Mouse (Mus musculus): ENCODE measurements at regions not wholly inside any gene's neighbourhood (a gene's known extent, or its start where the extent isn't known, plus 50 kb on each side); places are given as distances from the start of the nearest gene placed in this dataset.
"Not testable (repeated sequence)": the region's sequence is repeated elsewhere in the genome, so short reads cannot be mapped to it uniquely, and the experiment has no call there.

DNA sequence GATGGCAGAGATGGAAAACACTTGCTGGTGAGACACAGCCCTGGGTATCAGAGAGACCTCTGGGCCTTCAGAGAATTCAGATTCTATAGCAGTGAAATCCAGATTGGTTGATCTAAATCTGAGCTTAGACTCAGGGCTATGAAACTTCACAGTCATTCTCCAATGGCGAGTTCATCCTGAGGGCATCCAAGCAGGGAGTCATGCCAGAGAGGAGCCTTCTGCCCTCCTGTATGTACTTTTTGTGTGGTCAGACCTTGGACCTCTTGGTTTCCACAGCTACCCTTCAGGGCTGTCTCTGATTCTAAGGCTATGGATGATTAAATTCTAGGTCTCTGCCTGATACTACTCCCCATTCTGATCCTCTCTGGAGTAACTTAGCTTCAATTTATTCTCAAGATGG, 122.0 kb upstream of the Mettl15 start:
- in situ Hi-C loops (cut with MboI, MseI), result loop anchor here (10.0 kb wide), 1 partner anchor 1588 kb away; no protein-coding TSS in a partner anchor

DNA sequence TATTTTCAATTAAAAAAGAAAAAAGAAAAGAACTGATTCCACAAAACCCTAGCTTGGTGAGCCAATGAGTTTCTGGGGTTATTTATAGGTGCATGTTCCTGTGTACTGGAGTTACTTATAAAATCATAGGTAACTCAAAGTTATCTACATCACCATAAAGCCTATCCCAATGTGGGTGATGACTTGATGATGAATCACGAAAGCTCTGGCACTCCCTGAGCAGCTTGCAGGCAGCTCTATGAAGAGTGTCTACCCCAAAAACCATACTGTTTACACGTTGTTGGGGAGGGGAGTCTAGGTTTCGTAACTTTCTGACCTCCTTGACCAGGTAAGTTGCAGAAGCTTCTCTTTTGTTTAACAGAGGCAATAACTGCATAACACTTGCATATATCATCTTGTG, 123.7 kb upstream of the Mettl15 start:
- in situ Hi-C loops (cut with MboI, MseI), result loop anchor here (10.0 kb wide), 1 partner anchor 1589 kb away; no protein-coding TSS in a partner anchor

DNA sequence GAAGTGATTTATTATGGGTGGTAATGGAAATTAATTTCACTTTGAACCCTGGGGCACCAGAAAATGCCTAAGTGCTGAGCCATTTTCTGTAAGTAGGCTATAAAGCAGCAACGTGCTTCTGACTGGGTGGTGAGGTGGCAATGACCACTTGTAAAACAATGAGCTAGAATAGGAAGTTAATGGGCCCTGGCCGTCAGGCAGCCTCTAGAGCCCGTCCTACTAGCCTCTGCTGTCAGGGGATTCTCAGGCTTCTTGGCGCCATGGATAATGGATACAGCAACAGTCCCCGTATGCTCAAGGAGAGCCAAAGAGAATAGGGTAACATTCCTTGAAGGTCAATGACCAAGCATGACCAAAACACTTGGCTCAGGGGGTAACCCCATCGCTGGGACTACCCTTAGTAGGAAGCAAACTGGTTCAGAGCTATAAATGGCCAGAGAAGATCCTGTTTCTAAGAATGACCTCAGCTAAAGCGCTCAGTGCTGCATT, 126.1 kb upstream of the Mettl15 start:
- in situ Hi-C loops (cut with MboI, MseI), result loop anchor here (10.0 kb wide), 1 partner anchor 1592 kb away; no protein-coding TSS in a partner anchor

GRCm38 (mm10) chr2:109420098-109420497, 139.6 kb upstream of the Mettl15 start:
- in situ Hi-C loops (cut with MboI, MseI), result no loop called here

DNA sequence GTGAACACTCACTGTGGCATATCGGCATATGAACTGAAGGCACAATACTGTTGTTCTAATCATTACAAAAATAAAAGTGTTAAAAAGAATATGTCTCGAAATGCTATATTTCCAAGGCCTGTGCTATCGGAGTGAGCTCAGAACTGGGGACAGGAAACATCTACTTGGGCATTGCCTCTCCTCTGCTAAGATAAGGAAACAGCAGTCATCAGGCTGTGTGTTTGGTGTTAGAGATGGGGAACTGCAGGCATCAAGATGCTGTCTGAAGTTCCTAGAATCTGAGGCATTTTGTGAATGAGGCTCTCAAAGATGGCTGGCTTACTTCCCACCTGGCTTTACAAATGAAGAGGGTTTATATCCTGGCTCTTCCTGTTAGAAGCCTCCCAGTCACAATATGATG, 150.6 kb upstream of the Mettl15 start:
- in situ Hi-C loops (cut with MboI, MseI), result no loop called here

GRCm38 (mm10) chr2:109442551-109443120, 162.1 kb upstream of the Mettl15 start:
- in situ Hi-C loops (cut with MboI, MseI), result no loop called here

- in situ Hi-C loops (cut with MboI, MseI), result no loop called here
Observed at GRCm38 (mm10) chr2:109443521-109444066, 163.0 kb upstream of the Mettl15 start.

- in situ Hi-C loops (cut with MboI, MseI), result not testable (repeated sequence)
Observed at GRCm38 (mm10) chr2:109462246-109462645, 181.7 kb upstream of the Mettl15 start.

GRCm38 (mm10) chr2:109484306-109484705, 190.2 kb upstream of the Bdnf start:
- in situ Hi-C loops (cut with MboI, MseI), result no loop called here

DNA sequence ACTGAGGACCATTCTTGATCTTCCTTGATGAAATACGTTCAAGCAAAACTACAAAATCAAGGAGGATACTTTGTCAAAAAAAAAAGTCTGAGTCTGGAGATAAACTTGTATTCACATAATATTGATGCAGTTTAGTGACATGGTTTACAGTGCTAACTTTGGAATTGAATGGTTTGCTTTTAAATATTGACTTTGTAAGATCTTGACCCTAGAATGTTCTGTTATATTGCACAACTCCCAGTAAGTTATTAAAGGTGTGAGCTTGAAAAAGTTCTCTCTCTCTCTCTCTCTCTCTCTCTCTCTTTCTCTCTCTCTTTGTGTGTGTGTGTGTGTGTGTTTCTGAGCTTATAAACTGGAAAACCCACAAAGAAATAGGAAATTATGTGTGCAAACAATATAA, 186.9 kb upstream of the Bdnf start:
- in situ Hi-C loops (cut with MboI, MseI), result no loop called here

GRCm38 (mm10) chr2:109502186-109502585, 172.3 kb upstream of the Bdnf start:
- in situ Hi-C loops (cut with MboI, MseI), result no loop called here

DNA sequence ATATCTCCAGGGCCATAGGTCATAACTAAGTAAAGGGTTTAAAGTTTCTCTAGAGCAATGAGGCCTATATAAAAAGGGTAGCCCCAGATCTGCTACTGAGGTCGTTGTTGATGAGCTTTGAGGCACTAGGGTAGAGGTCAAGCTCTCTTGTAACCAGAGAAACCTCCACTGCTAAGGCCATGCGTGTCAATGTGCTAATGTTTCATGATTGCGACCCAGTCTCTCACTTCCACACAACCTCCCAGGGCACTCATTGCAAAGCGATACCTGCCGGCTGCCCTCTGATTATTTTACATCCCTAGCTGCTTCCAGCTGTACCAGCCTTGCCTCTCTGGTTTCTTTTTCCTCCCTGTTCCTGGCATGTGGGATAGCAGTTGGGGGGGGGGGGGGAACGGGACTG, 169.6 kb upstream of the Bdnf start:
- in situ Hi-C loops (cut with MboI, MseI), result no loop called here

- in situ Hi-C loops (cut with MboI, MseI), result no loop called here
Observed at GRCm38 (mm10) chr2:109510070-109510979, 164.2 kb upstream of the Bdnf start.

GRCm38 (mm10) chr2:109511142-109511541, 163.4 kb upstream of the Bdnf start:
- in situ Hi-C loops (cut with MboI, MseI), result no loop called here

GRCm38 (mm10) chr2:109519261-109519660, 155.2 kb upstream of the Bdnf start:
- in situ Hi-C loops (cut with MboI, MseI), result no loop called here

- in situ Hi-C loops (cut with MboI, MseI), result no loop called here
Observed at GRCm38 (mm10) chr2:109520471-109520870, 154.0 kb upstream of the Bdnf start.

GRCm38 (mm10) chr2:109539519-109539918, 135.0 kb upstream of the Bdnf start:
- in situ Hi-C loops (cut with MboI, MseI), result no loop called here

GRCm38 (mm10) chr2:109546486-109547115, 127.9 kb upstream of the Bdnf start:
- in situ Hi-C loops (cut with MboI, MseI), result no loop called here

DNA sequence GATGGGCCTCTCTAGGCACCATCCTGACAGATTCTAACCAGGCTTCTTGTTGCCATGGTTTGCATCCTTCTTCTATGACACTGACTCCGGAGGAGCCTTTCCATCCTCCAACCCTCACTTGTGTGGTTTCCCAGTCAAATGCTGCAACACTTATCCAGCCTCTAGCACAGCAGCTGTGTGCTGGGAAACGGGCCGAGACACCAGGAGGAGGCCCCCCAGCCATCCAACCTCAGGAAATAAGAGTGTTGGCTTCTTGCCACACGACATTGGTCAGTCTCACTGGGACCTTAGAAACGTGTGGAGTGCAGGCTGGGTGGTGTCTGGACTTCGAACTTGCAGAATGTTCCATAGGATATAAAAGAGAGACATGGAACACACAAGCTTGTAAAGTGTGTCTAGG, 119.9 kb upstream of the Bdnf start:
- in situ Hi-C loops (cut with MboI, MseI), result no loop called here

DNA sequence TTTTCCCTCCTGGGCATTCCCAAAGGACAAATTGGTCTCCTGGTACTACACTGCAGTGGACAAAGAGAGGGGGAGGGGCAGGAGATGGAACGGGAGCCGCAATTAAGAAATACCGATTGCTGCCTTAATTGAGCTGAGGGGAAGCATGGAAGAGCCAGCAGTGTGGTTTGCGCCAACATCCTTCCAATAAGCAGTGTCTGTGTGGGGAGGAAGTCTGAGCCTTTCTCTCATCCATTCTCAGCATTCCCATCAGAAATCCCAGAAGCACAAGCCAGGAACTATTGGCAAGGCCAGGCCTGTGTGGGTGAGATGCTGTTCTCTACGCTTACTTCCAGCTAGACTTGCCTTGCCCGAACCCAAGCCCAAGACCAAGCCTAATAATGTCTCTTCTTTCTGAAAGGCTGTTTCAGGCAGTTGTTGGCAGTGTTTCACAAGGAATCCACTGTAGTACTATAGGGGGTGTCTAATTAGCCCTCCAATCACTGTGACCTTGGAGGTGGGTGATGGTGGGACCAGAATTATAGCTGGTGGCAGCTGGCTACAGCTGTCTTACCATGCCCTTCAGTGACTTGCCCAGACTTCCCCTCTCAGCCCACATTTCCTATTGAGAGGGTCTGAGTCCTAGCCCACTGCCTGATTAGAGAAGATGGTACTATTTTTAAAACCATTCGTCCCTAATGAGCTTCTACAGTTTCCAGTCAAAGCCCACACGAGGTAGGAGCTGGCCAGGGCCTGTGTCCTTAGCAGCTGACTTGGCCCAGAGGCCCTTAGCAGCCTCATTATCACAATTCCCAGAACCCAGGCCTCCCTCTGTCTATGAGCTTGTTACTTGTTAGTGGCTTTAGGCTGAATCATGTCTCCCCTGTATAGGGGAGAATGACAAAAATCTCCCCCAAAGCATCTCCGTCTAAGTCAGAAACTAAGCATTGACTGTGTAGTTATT, 115.1 kb upstream of the Bdnf start:
- in situ Hi-C loops (cut with MboI, MseI), result loop anchor here (10.0 kb wide), 1 partner anchor 205 kb away; no protein-coding TSS in a partner anchor

DNA sequence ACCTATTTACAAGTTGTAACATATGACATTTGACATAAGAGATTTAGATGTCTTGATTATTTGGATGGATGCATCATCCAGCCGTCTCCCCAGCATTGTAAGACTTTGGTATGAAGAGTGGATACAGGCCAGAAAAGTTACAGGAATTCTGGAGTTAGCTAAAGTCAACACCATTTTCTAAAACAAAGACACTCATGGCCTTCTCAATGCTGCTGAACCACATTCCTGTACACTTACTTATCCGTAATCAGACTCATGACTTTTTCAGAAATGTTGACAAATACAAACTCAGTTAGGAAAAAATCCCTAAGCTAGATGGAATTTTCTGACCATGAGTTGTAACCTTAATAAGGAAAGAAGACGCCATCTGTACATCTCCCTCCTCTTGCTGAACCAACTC, 111.5 kb upstream of the Bdnf start:
- in situ Hi-C loops (cut with MboI, MseI), result loop anchor here (10.0 kb wide), 1 partner anchor 202 kb away; no protein-coding TSS in a partner anchor

All from T-helper 2 cell (primary cell).